Mouse (Mus musculus) limb, embryonic 10.5 days (tissue): ENCODE data around the gene Lats2. TPM values are rescaled to one million over a fixed set of nuclear protein-coding genes. Genes with fewer than 3 reads are reported as not detected.
"Not testable (repeated sequence)": the region's sequence is repeated elsewhere in the genome, so short reads cannot be mapped to it uniquely, and the experiment has no call there.

Source experiments
- DNase-seq: peaks from one replicate; pipeline ENCODE4 v3.0.0-alpha.2; 2017; ENCODE audit warnings: low spot score
- H3K27ac ChIP-seq: fragments of 300-500 bp; sonication (generic); 2 replicates; pipeline ENCODE4 v1.5.1; 2016; ENCODE audit warnings: mild to moderate bottlenecking
- H3K27me3 ChIP-seq: fragments of 300-500 bp; sonication (generic); 2 replicates; pipeline ENCODE4 v1.6.1; 2016; ENCODE audit warnings: low read depth, mild to moderate bottlenecking; ENCODE audit not compliant: poor library complexity, severe bottlenecking
- H3K36me3 ChIP-seq: fragments of 300-500 bp; sonication (generic); 2 replicates; pipeline ENCODE4 v1.6.1; 2016; ENCODE audit warnings: mild to moderate bottlenecking, moderate library complexity
- H3K4me1 ChIP-seq: fragments of 300-500 bp; sonication (generic); 2 replicates; pipeline ENCODE4 v1.6.1; 2016
- H3K4me3 ChIP-seq: fragments of 300-500 bp; sonication (generic); 2 replicates; pipeline ENCODE4 v1.5.1; 2016; ENCODE audit warnings: mild to moderate bottlenecking, moderate library complexity
- H3K9me3 ChIP-seq: fragments of 300-500 bp; sonication (generic); replicated peaks from 2 replicates; pipeline ENCODE4 v1.6.1; 2016; ENCODE audit warnings: mild to moderate bottlenecking
- WGBS: fragments of 180-500 bp; shearing (Covaris S2); methylation state at CpG from one replicate; pipeline ENCODE4 v1.1.7; 2016; 5-methylcytosine and 5-hydroxymethylcytosine counted together
- polyA plus RNA-seq: library from polyadenylated mRNA; unstranded; fragments of >200 nt; fragmentation: Nextera tagmentation; extraction: Ambion mirVana; gene quantifications from 2 replicates; pipeline ENCODE4 v1.2.1, GENCODE M21; 2016

Gene Lats2
- polyA plus RNA-seq, 1 experiment from 2014 or later, result 21.0 TPM

DNA sequence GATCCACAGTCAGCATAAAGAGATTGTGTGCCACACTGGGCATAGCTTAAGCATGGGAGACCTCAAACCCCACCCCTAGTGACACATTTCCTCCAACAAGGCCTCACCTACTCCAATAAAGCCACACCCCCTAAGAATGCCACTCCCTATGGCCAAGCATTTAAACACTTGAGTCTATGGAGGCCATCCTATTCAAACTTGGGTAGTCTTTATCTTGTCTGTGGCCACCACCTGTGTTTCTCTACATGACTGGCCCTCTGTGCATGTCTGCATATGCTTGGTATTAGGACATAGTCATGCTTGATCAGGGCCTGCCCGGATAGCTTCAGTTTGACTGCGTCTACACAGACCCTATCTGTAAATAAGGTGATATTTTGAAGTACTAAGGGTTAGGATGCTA, 2.5 kb downstream of the Lats2 start:
- no peak overlapping the region for H3K4me3 ChIP-seq
- H3K36me3 ChIP-seq, result no peaks in the 10 kb centered on the region
- 90% methylated on average over 2 of the region's 2 CpGs for WGBS
- peaks cover 7% of the 10 kb centered on the region for H3K4me1 ChIP-seq
- no peak for DNase-seq
- H3K9me3 ChIP-seq, result no peaks in the 10 kb centered on the region
- H3K27me3 ChIP-seq, result no peaks in the 10 kb centered on the region
- H3K27ac ChIP-seq, result no peak overlapping the region

DNA sequence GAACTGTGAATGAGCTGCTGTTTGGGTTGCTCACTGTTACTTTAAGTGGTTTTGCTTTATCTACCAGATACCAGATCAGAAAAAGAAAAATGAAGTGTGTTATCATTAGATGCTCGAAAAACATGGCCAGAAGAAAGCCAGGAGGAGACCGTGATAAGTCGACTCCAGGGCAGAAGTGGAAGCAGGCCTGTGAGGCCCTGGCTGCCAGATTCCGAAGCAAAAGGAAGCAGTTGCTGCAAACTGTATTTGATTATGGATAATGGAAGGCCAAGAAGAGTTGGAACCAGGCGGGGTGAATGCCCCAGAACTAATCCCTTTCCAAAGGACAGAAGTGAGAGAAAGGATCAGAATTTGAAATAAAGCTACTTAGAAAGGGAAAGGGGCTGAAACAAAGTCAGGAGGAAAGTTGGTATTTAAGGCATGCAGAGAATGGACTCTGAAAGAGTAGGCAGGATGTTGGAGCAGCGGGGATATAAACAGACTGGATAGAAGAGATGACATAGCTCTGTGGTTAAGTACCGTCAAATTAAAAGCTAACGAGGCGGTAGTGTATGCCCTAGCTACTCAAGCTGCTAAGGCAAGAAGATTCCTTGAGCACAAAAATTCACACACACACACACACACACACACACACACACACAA, 4.7 kb downstream of the Lats2 start:
- Histone ChIP-seq H3K27ac (no peak overlapping the region), H3K4me3 (no peak overlapping the region), H3K9me3 (no peaks in the 10 kb centered on the region), H3K36me3 (no peaks in the 10 kb centered on the region), H3K4me1 (peaks cover 12% of the 10 kb centered on the region), H3K27me3 (no peaks in the 10 kb centered on the region)
- no peak for DNase-seq
- 49% methylated on average over 9 of the region's 9 CpGs for WGBS

DNA sequence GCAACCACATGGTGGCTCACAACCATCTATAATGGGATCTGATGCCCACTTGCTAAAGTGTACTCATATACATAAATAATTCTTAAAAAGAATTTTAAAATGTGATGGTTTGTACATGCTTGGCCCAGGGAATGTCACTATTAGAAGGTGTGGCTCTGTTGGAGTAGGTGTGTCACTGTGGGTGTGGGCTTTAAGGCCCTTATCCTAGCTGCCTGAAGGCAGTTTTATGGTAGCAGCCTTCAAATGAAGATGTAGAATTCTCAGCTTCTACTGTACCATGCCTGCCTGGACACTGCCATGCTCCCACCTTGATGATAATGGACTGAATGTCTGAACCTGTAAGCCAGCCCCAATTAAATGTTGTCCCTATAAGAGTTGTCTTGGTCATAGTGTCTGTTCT, 7.2 kb downstream of the Lats2 start:
- H3K27me3 ChIP-seq, H3K36me3 ChIP-seq, H3K4me3 ChIP-seq, H3K27ac ChIP-seq, DNase-seq, H3K9me3 ChIP-seq: not testable (repeated sequence)
- H3K4me1 ChIP-seq, result peaks cover 25% of the 10 kb centered on the region

GRCm38 (mm10) chr14:57749501-57749900, 8.7 kb downstream of the Lats2 start:
- no peak overlapping the region for H3K4me3 ChIP-seq
- 37% methylated on average over 2 of the region's 2 CpGs for WGBS
- no peaks in the 10 kb centered on the region for H3K27me3 ChIP-seq
- no peak overlapping the region for H3K27ac ChIP-seq
- no peak for DNase-seq
- H3K36me3 ChIP-seq, result no peaks in the 10 kb centered on the region
- peaks cover 27% of the 10 kb centered on the region for H3K4me1 ChIP-seq
- no peaks in the 10 kb centered on the region for H3K9me3 ChIP-seq

DNA sequence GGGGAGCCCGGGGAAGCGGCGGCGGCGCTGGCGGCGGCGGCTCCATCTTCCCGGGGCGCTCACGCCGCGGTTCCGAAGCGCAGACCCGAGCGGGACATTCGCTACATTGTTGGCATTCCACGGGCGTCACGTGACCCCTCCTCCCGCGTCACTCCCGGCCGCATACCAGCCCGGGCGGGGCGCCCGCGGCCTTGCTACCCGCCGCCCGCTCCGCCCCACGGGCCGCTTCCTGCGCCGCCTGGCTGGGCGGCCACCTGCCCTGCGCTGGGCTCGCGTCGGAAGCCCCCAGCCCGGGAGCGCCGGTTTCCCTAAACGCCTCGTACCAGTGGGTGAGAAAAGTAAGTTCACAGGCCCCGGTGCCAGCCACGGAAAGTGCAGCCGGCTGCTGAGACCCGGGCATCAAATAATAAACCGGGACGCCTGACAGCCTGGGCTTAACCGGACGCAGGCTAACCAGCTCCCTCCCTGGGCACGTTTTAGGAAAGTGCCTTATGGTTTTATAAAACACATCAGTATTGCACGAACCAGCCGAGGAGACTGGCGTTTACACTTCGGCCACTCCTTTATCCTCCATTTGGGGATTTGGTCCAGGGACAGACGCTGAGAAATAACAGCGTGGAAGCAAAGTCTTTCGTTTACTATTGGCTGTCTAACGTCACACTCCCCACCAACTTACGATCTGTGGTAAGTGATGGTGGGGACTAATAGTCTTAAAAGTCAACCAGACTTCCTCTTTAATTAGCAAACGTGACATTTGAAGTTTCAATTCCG, 12.0 kb downstream of the Lats2 start, which contains the start of gene Gm49361:
Gene Gm49361 (minus strand): TSS at position 103 of the 771 bp plus-strand sequence.
- Histone ChIP-seq H3K36me3 (0 out of 2 replicates have a peak, but pooled peaks cover 4% of the 10 kb centered on the region), H3K4me1 (peaks cover 40% of the 10 kb centered on the region), H3K9me3 (no peaks in the 10 kb centered on the region), H3K27ac (peak within 1 kb of the TSS; percentile 100), H3K4me3 (peak within 1 kb of the TSS; percentile 98), H3K27me3 (no peaks in the 10 kb centered on the region)
- DNase-seq, result peak; percentile 92
- WGBS, result under 1% methylated on average over 68 of the region's 68 CpGs

GRCm38 (mm10) chr14:57745291-57745969, 12.8 kb downstream of the Lats2 start:
- Histone ChIP-seq H3K36me3 (0 out of 2 replicates have a peak, but pooled peaks cover 4% of the 10 kb centered on the region), H3K9me3 (no peaks in the 10 kb centered on the region), H3K27ac (peak overlapping the region; percentile 100), H3K4me1 (peaks cover 43% of the 10 kb centered on the region), H3K27me3 (no peaks in the 10 kb centered on the region), H3K4me3 (peak overlapping the region; percentile 98)
- under 1% methylated on average over 102 of the region's 103 CpGs for WGBS
- DNase-seq, result no peak

GRCm38 (mm10) chr14:57744547-57744946, 13.6 kb downstream of the Lats2 start:
- H3K36me3 ChIP-seq, result 0 out of 2 replicates have a peak, but pooled peaks cover 4% of the 10 kb centered on the region
- H3K27me3 ChIP-seq, result no peaks in the 10 kb centered on the region
- no peaks in the 10 kb centered on the region for H3K9me3 ChIP-seq
- peak overlapping the region; percentile 98 for H3K4me3 ChIP-seq
- no peak overlapping the region for H3K27ac ChIP-seq
- H3K4me1 ChIP-seq, result peaks cover 40% of the 10 kb centered on the region
- DNase-seq, result no peak
- WGBS, result under 1% methylated on average over 8 of the region's 8 CpGs

GRCm38 (mm10) chr14:57740651-57741050, 17.5 kb downstream of the Lats2 start:
- 87% methylated on average over 8 of the region's 8 CpGs for WGBS
- H3K36me3 ChIP-seq, result peaks cover 15% of the 10 kb centered on the region
- no peak for DNase-seq
- no peaks in the 10 kb centered on the region for H3K27me3 ChIP-seq
- H3K27ac ChIP-seq, result no peak overlapping the region
- H3K4me1 ChIP-seq, result peaks cover 33% of the 10 kb centered on the region
- no peak overlapping the region for H3K4me3 ChIP-seq
- H3K9me3 ChIP-seq, result no peaks in the 10 kb centered on the region

DNA sequence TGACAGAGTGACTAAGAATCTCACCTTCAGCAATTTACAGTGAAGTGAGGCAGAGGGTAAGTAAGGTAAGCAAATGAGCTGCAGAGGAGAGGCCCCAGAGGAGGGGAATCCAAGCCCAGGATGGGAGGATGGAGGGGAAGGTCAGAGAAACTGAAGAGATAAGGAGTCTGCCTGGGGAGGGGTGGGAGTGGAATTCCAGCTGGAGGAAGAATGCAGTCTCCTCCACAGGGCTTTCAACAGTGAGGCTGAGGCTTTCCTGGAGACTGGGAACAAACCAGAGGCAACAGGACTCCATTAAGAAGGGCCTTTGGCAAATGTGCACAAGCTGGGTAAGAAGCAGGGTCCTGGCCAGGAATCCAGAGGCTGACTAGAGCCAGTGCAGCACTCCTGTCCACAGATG, 21.1 kb downstream of the Lats2 start:
- DNase-seq, result no peak
- no peak overlapping the region for H3K4me3 ChIP-seq
- no peaks in the 10 kb centered on the region for H3K27me3 ChIP-seq
- H3K9me3 ChIP-seq, result no peaks in the 10 kb centered on the region
- H3K4me1 ChIP-seq, result peaks cover 21% of the 10 kb centered on the region; the same call in 1 of the 2 replicates
- no peak overlapping the region for H3K27ac ChIP-seq
- H3K36me3 ChIP-seq, result peaks cover 28% of the 10 kb centered on the region

DNA sequence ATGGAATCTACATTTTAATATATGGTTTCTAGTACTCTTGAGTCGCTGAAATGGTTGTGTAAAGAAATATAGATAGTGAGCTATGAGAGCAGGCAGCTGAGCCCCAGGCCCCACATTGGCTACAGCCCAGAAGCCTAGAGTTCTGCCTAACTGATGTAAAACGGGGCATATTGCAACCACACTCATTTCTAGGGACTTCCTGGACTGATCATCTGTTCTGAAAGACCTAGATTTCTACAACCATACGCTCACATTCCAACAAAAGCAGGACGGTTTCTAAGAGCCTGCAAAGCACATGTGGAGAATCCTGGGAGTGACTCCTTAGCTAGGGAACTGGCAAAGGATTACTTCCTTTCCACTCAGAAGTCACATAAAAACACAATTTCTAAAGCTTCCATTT, 22.0 kb downstream of the Lats2 start:
- Histone ChIP-seq H3K27ac (no peak overlapping the region), H3K4me1 (peaks cover 20% of the 10 kb centered on the region; the same call in 1 of the 2 replicates), H3K27me3 (no peaks in the 10 kb centered on the region), H3K36me3 (peaks cover 36% of the 10 kb centered on the region), H3K9me3 (no peaks in the 10 kb centered on the region), H3K4me3 (no peak overlapping the region)
- DNase-seq, result no peak
- 85% methylated on average over 4 of the region's 4 CpGs for WGBS

GRCm38 (mm10) chr14:57732668-57733293, 25.4 kb downstream of the Lats2 start:
- DNase-seq, result no peak
- Histone ChIP-seq H3K36me3 (peaks cover 48% of the 10 kb centered on the region), H3K4me1 (peaks cover 14% of the 10 kb centered on the region; the same call in 1 of the 2 replicates), H3K4me3 (no peak overlapping the region), H3K27ac (no peak overlapping the region), H3K27me3 (no peaks in the 10 kb centered on the region), H3K9me3 (no peaks in the 10 kb centered on the region)
- 55% methylated on average over 6 of the region's 6 CpGs for WGBS

- no peaks in the 10 kb centered on the region for H3K9me3 ChIP-seq
- no peak overlapping the region for H3K4me3 ChIP-seq
- 58% methylated on average over 9 of the region's 9 CpGs for WGBS
- no peak for DNase-seq
- peaks cover 66% of the 10 kb centered on the region for H3K36me3 ChIP-seq
- no peak overlapping the region for H3K27ac ChIP-seq
- H3K27me3 ChIP-seq, result no peaks in the 10 kb centered on the region
- peaks cover 8% of the 10 kb centered on the region; the same call in 1 of the 2 replicates for H3K4me1 ChIP-seq
These were observed 27.7 kb downstream of the Lats2 start for GRCm38 (mm10) chr14:57730527-57730926.
